Mouse (Mus musculus) liver, postnatal 0 days (tissue): ENCODE data around the gene Bzw2.

Source experiments
- CTCF ChIP-seq: sonication (generic); IDR thresholded peaks from 2 replicates; pipeline ENCODE4 v1.5.1; 2016; ENCODE audit warnings: antibody characterized with exemption, low read depth
- EP300 ChIP-seq: IDR thresholded peaks from 2 replicates; pipeline ENCODE4 v1.6.1; 2016; ENCODE audit warnings: antibody characterized with exemption, low read depth, mild to moderate bottlenecking

GRCm38 (mm10) chr12:36135409-36135808 lies 22.5 kb downstream of the Bzw2 start:
- TF ChIP-seq CTCF (no peak), EP300 (no peak)
